Mouse (Mus musculus) stomach, embryonic 16.5 days (tissue): ENCODE data around the gene Trmt5. TPM values are rescaled to one million over a fixed set of nuclear protein-coding genes. Genes with fewer than 3 reads are reported as not detected.
A peak's percentile ranks its signal among the peaks of the same experiment; 100 is the strongest.

ENCODE experiments used
- ATAC-seq: fragments of 200-750 bp; cut with Nextera tagmentation; 2 replicates; pipeline ENCODE4 v1.8.0; 2017; ENCODE audit warnings: moderate number of reproducible peaks, moderate TSS enrichment; ENCODE audit not compliant: insufficient read depth, low FRiP score
- H3K27ac ChIP-seq: fragments of 300-500 bp; sonication (generic); 2 replicates; pipeline ENCODE4 v1.5.1; 2014; ENCODE audit warnings: low read length
- H3K27me3 ChIP-seq: fragments of 300-500 bp; sonication (generic); 2 replicates; pipeline ENCODE4 v1.6.1; 2014; ENCODE audit warnings: low read length, control low read depth, mixed read lengths; ENCODE audit not compliant: control insufficient read depth, insufficient read depth
- H3K36me3 ChIP-seq: fragments of 300-500 bp; sonication (generic); 2 replicates; pipeline ENCODE4 v1.6.1; 2014; ENCODE audit warnings: low read length; ENCODE audit not compliant: control insufficient read depth, insufficient read depth
- H3K4me1 ChIP-seq: fragments of 300-500 bp; sonication (generic); 2 replicates; pipeline ENCODE4 v1.6.1; 2014; ENCODE audit warnings: low read length, control low read depth, mixed read lengths; ENCODE audit not compliant: control insufficient read depth, insufficient read depth
- H3K4me2 ChIP-seq: fragments of 300-500 bp; sonication (generic); 2 replicates; pipeline ENCODE4 v1.6.1; 2014; ENCODE audit warnings: low read depth, low read length, mixed read lengths
- H3K4me3 ChIP-seq: fragments of 300-500 bp; sonication (generic); replicated peaks from 2 replicates; pipeline ENCODE4 v1.5.1; 2014; ENCODE audit warnings: mild to moderate bottlenecking, low read length
- H3K9ac ChIP-seq: fragments of 300-500 bp; sonication (generic); 2 replicates; pipeline ENCODE4 v1.6.1; 2014; ENCODE audit warnings: low read length
- H3K9me3 ChIP-seq: fragments of 300-500 bp; sonication (generic); replicated peaks from 2 replicates; pipeline ENCODE4 v1.6.1; 2016; ENCODE audit warnings: low read length, control low read depth; ENCODE audit not compliant: control insufficient read depth
- WGBS: fragments of 180-500 bp; shearing (Covaris S2); extraction: QIAGEN DNeasy Blood & Tissue Kit; methylation state at CpG from one replicate; pipeline ENCODE4 v1.1.7; 2014; 5-methylcytosine and 5-hydroxymethylcytosine counted together
- polyA plus RNA-seq: library from polyadenylated mRNA; unstranded; fragments of >200 nt; fragmentation: Nextera tagmentation; extraction: Ambion mirVana; gene quantifications from 2 replicates; pipeline ENCODE4 v1.2.1, GENCODE M21; 2015

The Trmt5 gene
- 15.7 TPM in 2 replicates for polyA plus RNA-seq

DNA sequence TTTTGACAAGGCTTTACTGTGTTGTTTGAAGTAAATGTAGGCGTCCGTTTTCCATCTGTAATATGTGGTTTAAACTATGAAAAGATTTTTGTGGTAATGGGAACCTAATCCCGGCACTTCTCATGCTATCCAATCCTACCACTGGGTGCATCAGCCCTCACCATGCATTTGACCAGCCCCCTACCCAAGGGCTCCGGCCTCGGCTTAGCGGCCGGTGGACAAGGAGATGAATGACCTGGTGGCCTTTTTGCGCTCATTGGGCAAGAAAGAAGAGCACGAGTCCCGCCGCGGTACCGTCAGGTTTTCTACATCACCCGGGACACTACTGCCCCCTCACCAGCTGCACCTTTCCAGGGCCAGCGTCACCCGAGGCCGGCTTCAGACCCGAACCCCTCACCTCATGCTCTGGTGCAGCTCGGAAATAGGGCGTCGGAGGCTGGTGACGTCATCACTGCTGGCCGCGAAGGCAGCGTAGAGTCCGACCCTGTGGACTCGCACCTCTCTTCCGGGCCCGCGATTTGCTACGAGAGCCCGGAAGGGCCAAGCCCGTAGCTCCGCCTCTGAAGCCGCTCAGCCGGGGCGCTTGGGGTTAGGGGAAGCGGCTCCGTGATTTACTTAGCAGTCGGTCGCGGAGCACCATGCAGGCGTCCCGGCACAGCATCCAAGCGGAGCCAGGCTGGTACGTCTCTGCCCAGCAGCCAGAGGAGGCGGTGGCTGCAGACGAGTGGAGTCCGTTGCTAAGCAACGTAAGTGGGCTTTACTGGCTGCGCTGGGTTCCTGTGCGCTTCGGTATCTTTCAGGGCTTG, at the start of gene Trmt5, which contains the start of gene Slc38a6:
Gene Trmt5, minus strand, starts transcription at position 424 of the 806 bp plus-strand sequence.
Gene Slc38a6, plus strand, starts transcription at position 493 of the 806 bp plus-strand sequence.
- peaks cover 13% of the 10 kb centered on the region for H3K4me1 ChIP-seq
- no peaks in the 10 kb centered on the region for H3K27me3 ChIP-seq
- H3K36me3 ChIP-seq: no peaks in the 10 kb centered on the region
- peak within 1 kb of the TSS; percentile 79 for H3K4me3 ChIP-seq
- under 1% methylated on average over 53 of the region's 53 CpGs for WGBS
- peak; percentile 96 for ATAC-seq
- no peaks in the 10 kb centered on the region for H3K9me3 ChIP-seq
- peak within 1 kb of the TSS; percentile 50 for H3K27ac ChIP-seq
- peak within 1 kb of the TSS; percentile 75 for H3K4me2 ChIP-seq
- peak within 1 kb of the TSS; percentile 88 for H3K9ac ChIP-seq

DNA sequence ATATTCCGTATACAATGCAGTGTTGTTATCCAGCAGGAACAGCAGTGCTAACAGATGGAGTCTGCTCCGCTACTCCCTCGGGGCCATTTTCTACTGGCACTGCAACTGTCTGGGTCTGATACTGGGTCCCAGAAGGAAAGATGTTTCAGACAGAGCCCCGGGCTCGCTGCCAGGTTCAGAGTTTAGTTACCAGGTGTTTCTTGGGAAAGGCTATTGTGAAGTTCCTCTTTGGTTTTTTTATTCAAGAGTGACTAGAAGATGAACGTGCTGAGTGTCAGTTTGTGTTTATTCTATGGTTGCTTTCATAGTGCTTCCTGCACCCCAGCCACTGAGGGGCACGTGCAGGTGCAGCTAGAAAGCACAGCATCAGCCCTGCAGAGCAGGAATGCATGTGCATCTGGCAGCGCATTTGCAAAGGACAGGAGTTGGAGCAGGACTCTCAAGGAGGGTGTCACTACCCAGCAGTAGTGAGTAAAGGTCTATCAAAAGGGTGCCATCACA, 47.6 kb upstream of the Trmt5 start:
- ATAC-seq: no peak
- Histone ChIP-seq H3K27ac (no peak overlapping the region), H3K4me2 (no peak overlapping the region), H3K9me3 (no peaks in the 10 kb centered on the region), H3K4me3 (no peak overlapping the region), H3K27me3 (no peaks in the 10 kb centered on the region), H3K36me3 (no peaks in the 10 kb centered on the region), H3K9ac (no peak overlapping the region), H3K4me1 (no peaks in the 10 kb centered on the region)
- WGBS: 49% methylated on average over 8 of the region's 8 CpGs

DNA sequence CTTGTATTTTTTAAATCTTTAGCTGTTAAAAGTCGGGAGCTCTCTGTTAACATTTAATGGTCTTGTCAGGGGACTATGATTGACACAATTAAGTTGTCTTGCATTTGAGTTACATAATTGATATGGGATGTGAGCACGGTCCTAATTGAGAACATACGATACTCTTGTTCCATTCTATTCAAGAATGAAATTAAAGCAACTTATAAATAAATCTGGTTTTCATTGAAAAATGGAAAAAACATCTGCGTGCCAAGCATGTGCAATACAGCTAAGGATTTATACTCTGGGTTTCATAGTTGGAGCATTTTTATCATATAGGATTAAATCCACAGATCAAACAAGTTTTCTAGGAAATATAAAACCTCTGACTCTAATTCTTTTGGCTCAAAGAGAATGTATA, 46.2 kb upstream of the Trmt5 start:
- no peak overlapping the region for H3K4me2 ChIP-seq
- 70% methylated on average over 4 of the region's 4 CpGs for WGBS
- H3K27ac ChIP-seq: no peak overlapping the region
- H3K9ac ChIP-seq: no peak overlapping the region
- H3K36me3 ChIP-seq: no peaks in the 10 kb centered on the region
- no peaks in the 10 kb centered on the region for H3K9me3 ChIP-seq
- no peaks in the 10 kb centered on the region for H3K4me1 ChIP-seq
- H3K27me3 ChIP-seq: no peaks in the 10 kb centered on the region
- H3K4me3 ChIP-seq: no peak overlapping the region
- ATAC-seq: no peak

DNA sequence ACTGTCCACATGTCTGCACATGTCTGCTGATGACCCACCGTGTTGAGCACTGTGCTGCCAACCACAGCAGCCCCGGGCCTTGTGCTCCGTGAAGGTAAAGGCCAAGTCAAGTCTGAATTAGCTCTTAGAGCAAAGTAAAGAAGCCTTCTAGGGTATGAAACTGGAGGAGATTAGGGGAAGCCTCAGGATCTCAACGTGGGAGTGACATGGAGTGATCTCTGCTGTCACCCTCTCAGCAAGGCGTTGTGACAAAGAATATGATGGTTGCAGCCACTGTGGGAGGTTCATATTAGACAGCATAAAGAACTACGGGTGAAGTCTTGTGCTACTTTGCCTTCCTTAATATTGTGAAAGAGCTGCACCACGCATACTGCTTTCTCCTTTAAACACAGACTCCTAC, 43.7 kb upstream of the Trmt5 start:
- no peak overlapping the region for H3K9ac ChIP-seq
- no peaks in the 10 kb centered on the region for H3K27me3 ChIP-seq
- no peaks in the 10 kb centered on the region for H3K9me3 ChIP-seq
- H3K4me2 ChIP-seq: no peak overlapping the region
- H3K27ac ChIP-seq: no peak overlapping the region
- H3K4me3 ChIP-seq: no peak overlapping the region
- no peaks in the 10 kb centered on the region for H3K36me3 ChIP-seq
- ATAC-seq: no peak
- WGBS: 77% methylated on average over 7 of the region's 7 CpGs
- no peaks in the 10 kb centered on the region for H3K4me1 ChIP-seq

DNA sequence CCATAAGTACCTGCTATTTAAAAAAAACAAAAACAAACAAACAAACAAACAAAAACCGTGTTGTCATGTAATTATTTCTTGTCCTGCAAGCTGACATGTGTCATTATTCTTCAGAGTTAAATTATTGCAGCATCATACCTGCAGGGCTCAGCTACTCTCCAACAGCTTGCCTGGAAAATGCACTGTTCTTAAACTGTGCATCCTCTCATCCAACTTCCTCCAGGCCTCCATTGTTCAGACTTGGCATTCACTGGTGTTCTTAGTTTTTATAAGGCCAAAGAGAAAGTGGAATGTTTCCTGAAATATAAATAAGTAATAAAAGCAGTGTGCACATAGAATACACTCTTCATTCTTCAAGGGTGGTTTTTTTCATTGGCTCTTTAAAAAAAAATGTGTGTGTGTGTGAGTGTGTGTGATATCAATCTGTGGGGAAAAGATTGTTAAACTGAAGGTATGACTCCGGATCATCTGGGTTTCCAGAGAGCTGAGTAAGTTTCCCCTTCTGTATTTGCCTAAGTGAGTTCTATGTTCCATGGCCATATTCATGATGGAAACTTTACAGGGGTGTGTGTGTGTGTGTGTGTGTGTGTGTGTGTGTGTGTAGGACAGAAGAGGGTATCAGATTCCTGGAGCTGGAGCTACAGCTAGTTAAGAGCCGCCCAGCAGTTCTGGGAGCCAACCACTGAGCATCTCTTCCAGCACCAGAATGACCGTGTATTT, 42.1 kb upstream of the Trmt5 start:
- H3K27ac ChIP-seq: no peak overlapping the region
- no peaks in the 10 kb centered on the region for H3K4me1 ChIP-seq
- H3K9me3 ChIP-seq: no peaks in the 10 kb centered on the region
- no peak overlapping the region for H3K4me3 ChIP-seq
- no peak overlapping the region for H3K4me2 ChIP-seq
- no peak for ATAC-seq
- no peaks in the 10 kb centered on the region for H3K36me3 ChIP-seq
- WGBS: 77% methylated on average over 4 of the region's 4 CpGs
- no peak overlapping the region for H3K9ac ChIP-seq
- H3K27me3 ChIP-seq: no peaks in the 10 kb centered on the region

DNA sequence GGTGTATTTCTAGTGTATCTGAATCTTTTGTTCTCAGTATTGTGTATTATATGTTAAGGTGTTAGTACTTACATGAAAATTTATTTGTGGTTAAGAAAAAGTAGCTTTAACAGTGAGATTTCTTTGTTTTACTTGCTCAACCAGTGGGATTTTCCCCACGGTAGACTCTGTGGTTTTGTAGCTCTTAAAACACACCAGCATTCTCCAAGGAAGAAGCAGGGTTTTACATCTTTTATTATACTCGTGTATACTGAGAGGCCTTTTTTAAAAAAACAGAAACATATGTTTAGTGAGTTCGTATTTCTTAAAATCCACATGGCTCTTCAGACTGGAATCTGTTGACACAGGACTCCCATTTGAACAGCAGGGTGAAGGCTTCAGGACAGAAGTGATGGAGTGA, 40.9 kb upstream of the Trmt5 start:
- Histone ChIP-seq H3K4me1 (no peaks in the 10 kb centered on the region), H3K36me3 (no peaks in the 10 kb centered on the region)
- 62% methylated on average over 3 of the region's 3 CpGs for WGBS

DNA sequence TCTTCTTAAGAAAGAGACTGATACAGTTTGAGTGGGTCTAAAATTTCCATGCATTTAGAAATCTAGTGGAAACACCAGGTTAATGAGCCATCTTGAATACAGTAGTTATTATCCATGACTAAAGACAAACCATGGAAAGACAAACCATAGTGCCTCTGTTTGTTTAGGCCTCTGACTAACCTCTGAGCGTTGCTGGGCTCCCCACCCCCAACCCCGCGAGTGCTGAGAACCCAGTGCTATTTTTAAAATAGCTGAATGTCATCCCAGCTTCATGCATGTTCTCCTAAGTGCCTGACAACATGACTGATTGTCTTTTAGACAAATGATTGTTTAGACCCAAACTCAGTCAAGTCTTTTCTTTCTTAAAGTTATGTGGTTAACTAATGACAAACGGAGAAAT, 39.1 kb upstream of the Trmt5 start:
- ATAC-seq: no peak
- Histone ChIP-seq H3K27ac (no peak overlapping the region), H3K4me2 (no peak overlapping the region), H3K9ac (no peak overlapping the region), H3K36me3 (no peaks in the 10 kb centered on the region), H3K4me1 (no peaks in the 10 kb centered on the region), H3K9me3 (no peaks in the 10 kb centered on the region), H3K27me3 (no peaks in the 10 kb centered on the region), H3K4me3 (no peak overlapping the region)
- WGBS: 22% methylated on average over 4 of the region's 4 CpGs

More for the DNA sequence above, 40.9 kb upstream of the Trmt5 start:
- no peak for ATAC-seq
- Histone ChIP-seq H3K4me3 (no peak overlapping the region), H3K27ac (no peak overlapping the region), H3K27me3 (no peaks in the 10 kb centered on the region), H3K9ac (no peak overlapping the region), H3K4me2 (no peak overlapping the region), H3K9me3 (no peaks in the 10 kb centered on the region)

DNA sequence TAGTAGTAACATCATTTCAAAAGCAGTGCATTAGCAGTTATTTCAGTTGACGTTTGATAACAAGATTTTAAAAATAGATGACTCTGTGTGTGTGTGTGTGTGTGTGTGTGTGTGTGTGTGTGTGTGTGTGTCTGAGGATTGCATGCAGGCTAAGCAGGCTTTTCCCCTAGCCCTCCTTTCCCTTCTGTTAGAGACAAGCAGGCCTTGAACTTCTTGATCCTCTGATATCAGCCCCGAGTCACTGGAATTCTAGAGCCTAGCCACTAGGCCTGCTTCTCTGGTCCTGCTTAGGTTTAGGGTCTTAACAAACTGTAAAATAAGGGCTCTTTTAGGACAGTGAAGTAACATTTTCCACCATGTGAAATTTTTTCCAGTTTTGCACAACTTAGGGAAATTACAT, 38.7 kb upstream of the Trmt5 start:
- Histone ChIP-seq H3K27ac (no peak overlapping the region), H3K9ac (no peak overlapping the region), H3K4me2 (no peak overlapping the region), H3K4me3 (no peak overlapping the region), H3K36me3 (no peaks in the 10 kb centered on the region), H3K4me1 (no peaks in the 10 kb centered on the region), H3K9me3 (no peaks in the 10 kb centered on the region), H3K27me3 (no peaks in the 10 kb centered on the region)
- 51% methylated on average over 2 of the region's 2 CpGs for WGBS
- no peak for ATAC-seq

DNA sequence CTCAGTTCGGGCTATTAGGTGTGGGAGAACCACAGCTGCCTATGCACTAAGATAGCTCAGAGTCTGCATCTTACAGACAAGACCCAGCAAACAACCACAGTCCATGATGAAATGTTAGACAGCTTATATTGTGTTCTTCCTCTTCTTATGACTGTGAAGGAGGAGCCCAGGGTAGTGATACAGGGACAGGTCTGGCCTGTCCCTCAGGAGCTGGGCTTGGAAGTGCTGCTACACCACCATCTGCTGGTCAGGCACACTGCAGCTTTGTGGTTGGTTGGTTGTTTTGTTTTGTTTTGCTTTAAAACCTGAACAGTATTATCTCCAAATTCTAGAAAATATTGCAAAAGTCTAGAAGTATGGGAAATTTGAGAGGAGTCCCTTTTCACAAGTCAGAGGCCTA, 38.2 kb upstream of the Trmt5 start:
- Histone ChIP-seq H3K4me3 (no peak overlapping the region), H3K4me2 (no peak overlapping the region), H3K27ac (no peak overlapping the region), H3K4me1 (no peaks in the 10 kb centered on the region), H3K27me3 (no peaks in the 10 kb centered on the region), H3K9ac (no peak overlapping the region), H3K36me3 (no peaks in the 10 kb centered on the region), H3K9me3 (no peaks in the 10 kb centered on the region)
- ATAC-seq: no peak
- WGBS: 65% methylated on average over 1 of the region's 1 CpGs
